In the genomic region with DNA sequence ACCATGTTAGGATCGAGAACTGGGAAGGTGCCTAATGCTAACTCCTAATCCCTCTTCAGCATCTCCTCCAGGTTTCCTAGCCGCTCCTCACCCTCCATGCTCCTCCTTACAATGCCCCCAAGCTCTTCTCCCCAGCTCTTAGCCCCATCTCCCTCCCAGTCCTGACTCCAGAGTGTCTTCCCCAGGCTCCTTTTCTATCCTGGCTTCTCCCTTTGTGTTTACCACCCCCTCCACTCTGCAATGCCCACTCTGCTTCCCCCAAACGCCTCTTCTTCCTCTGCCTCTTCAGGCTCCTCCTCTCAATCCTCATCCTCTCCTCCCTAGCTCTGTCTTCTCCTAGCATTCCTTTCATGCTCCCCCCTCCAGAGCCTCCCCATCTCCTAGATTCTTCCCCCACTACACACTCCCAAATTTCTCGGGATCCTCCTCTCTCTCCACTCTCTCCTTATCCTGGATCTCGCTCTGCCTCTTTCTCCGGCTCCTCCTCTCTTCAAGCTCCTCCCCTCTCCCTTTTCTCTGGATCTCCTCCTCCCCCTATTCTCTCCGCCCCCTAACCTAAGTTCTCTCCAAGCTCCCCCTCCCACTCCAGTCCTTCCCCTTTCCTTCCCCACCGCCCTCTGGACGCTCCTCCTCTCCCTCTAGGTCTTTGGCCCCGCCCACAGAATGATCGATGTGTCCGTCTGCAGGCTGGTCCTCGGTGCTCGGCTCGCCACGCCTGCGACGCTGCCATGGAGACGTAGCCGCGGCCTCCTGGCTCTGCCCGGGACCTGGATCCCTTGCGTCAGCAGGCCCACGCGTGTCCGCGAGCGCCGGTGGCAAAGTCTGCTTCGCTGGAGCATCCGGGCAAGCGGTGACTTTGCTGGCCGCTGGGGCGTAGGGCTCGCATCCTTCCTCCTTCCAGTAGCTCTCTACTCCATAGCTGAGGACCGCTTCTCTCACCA, we compare ENCODE assay signal across 7 mouse cellular contexts. TPM values are rescaled to one million over a fixed set of nuclear protein-coding genes. Genes with fewer than 3 reads are reported as not detected.
A peak's percentile ranks its signal among the peaks of the same experiment; 100 is the strongest.
DNase-seq lines count a peak whose midpoint lies in the region; ATAC-seq lines count a peak whose summit lies in the region.

A gene (plus strand): TSS at position 558 of the 941 bp plus-strand sequence.

- 3% methylated on average over 36 of the region's 36 CpGs for WGBS in embryonic facial prominence, embryonic 12.5 days
- 1% methylated on average over 36 of the region's 36 CpGs for WGBS in limb, embryonic 11.5 days
- under 1% methylated on average over 36 of the region's 36 CpGs for WGBS in midbrain, embryonic 14.5 days

- H3K4me1 ChIP-seq in embryonic facial prominence, embryonic 12.5 days: peaks cover 9% of the 10 kb centered on the region
- H3K4me1 ChIP-seq in limb, embryonic 11.5 days (ENCODE audit: control insufficient read depth, insufficient read depth, low read length): peaks cover 13% of the 10 kb centered on the region
- peaks cover 12% of the 10 kb centered on the region for H3K4me1 ChIP-seq in midbrain, embryonic 14.5 days (ENCODE audit: control insufficient read depth, insufficient read depth, low read length)

- H3K9me3 ChIP-seq in embryonic facial prominence, embryonic 12.5 days: no peaks in the 10 kb centered on the region
- H3K9me3 ChIP-seq in limb, embryonic 11.5 days (ENCODE audit: control insufficient read depth, low read length): no peaks in the 10 kb centered on the region
- no peaks in the 10 kb centered on the region for H3K9me3 ChIP-seq in midbrain, embryonic 14.5 days (ENCODE audit: control insufficient read depth, low read length)

- peak within 1 kb of the TSS; percentile 74 for H3K4me3 ChIP-seq in embryonic facial prominence, embryonic 12.5 days
- peak within 1 kb of the TSS; percentile 59 for H3K4me3 ChIP-seq in limb, embryonic 11.5 days (ENCODE audit: low read depth, low read length)
- peak within 1 kb of the TSS; percentile 61 for H3K4me3 ChIP-seq in midbrain, embryonic 14.5 days (replicated peaks; ENCODE audit: low read depth, low read length)

- peak; percentile 87 for ATAC-seq in embryonic facial prominence, embryonic 12.5 days (ENCODE audit: insufficient number of reproducible peaks, insufficient read depth, low FRiP score, low TSS enrichment)
- peak; percentile 83 for ATAC-seq in limb, embryonic 11.5 days (ENCODE audit: insufficient number of reproducible peaks, low FRiP score, low TSS enrichment, low read depth)
- ATAC-seq in midbrain, embryonic 14.5 days (ENCODE audit: low FRiP score, low TSS enrichment): peak; percentile 90

- peak; percentile 94 for DNase-seq in adrenal gland, postnatal 25 days
- peak; percentile 99 for DNase-seq in heart, adult 11 months
- peak; percentile 94 for DNase-seq in kidney, adult 18-20 months
- DNase-seq in limb, embryonic 11.5 days (ENCODE audit: low spot score): peak; percentile 99
- peak; percentile 99 for DNase-seq in midbrain, embryonic 14.5 days
- peak; percentile 66 to 70 for DNase-seq in spleen, adult 18-20 months

- no peaks in the 10 kb centered on the region for H3K27me3 ChIP-seq in embryonic facial prominence, embryonic 12.5 days
- no peaks in the 10 kb centered on the region for H3K27me3 ChIP-seq in limb, embryonic 11.5 days (ENCODE audit: control insufficient read depth, insufficient read depth, low read length)
- no peaks in the 10 kb centered on the region for H3K27me3 ChIP-seq in midbrain, embryonic 14.5 days (ENCODE audit: control insufficient read depth, insufficient read depth, low read length)

- peak within 1 kb of the TSS; percentile 81 for H3K4me2 ChIP-seq in embryonic facial prominence, embryonic 12.5 days (replicated peaks)
- H3K4me2 ChIP-seq in limb, embryonic 11.5 days (ENCODE audit: low read depth, severe bottlenecking): peak within 1 kb of the TSS; percentile 88
- H3K4me2 ChIP-seq in midbrain, embryonic 14.5 days (ENCODE audit: low read length): peak within 1 kb of the TSS; percentile 69

- H3K27ac ChIP-seq in embryonic facial prominence, embryonic 12.5 days: peak within 1 kb of the TSS; percentile 83
- H3K27ac ChIP-seq in limb, embryonic 11.5 days (replicated peaks; ENCODE audit: low read depth, low read length): 0 out of 2 replicates have a peak within 1 kb of the TSS, but pooled peaks have one; percentile 3
- H3K27ac ChIP-seq in midbrain, embryonic 14.5 days (replicated peaks; ENCODE audit: low read depth, low read length): peak within 1 kb of the TSS; percentile 75

- peaks cover 25% of the 10 kb centered on the region for H3K36me3 ChIP-seq in embryonic facial prominence, embryonic 12.5 days
- no peaks in the 10 kb centered on the region; the same call in 1 of the 2 replicates for H3K36me3 ChIP-seq in limb, embryonic 11.5 days (ENCODE audit: control insufficient read depth, insufficient read depth, low read length)
- peaks cover 27% of the 10 kb centered on the region for H3K36me3 ChIP-seq in midbrain, embryonic 14.5 days (ENCODE audit: control insufficient read depth, insufficient read depth, low read length)

- peak within 1 kb of the TSS; percentile 75 for H3K9ac ChIP-seq in embryonic facial prominence, embryonic 12.5 days
- peak within 1 kb of the TSS; percentile 77 for H3K9ac ChIP-seq in limb, embryonic 11.5 days (ENCODE audit: low read length)
- peak within 1 kb of the TSS; percentile 66 for H3K9ac ChIP-seq in midbrain, embryonic 14.5 days (replicated peaks; ENCODE audit: low read length)

RNA-seq across cellular contexts. Expression of the gene that starts here (rescaled TPM):
- 11.0 and 12.8 TPM in 2 replicates for total RNA-seq in adrenal gland, postnatal 25 days (2021)
- polyA plus RNA-seq in embryonic facial prominence, embryonic 12.5 days (2016; fragmentation: Nextera tagmentation; extraction: Ambion mirVana): 14.6 and 15.8 TPM in 2 replicates
- 9.8 and 10.1 TPM in 2 replicates for polyA plus RNA-seq in limb, embryonic 11.5 days (2014; fragmentation: Nextera tagmentation; extraction: Ambion mirVana)
- 37.8 and 45.1 TPM in 2 replicates for polyA plus RNA-seq in midbrain, embryonic 14.5 days (2014; fragmentation: Nextera tagmentation; extraction: Ambion mirVana)

Comparison
In these comparisons a context has a peak if more than half of its experiments do, and no peak if none do; other contexts are left out.
1. Peak in every context shown above with its lines: DNase-seq, ATAC-seq, H3K4me3 ChIP-seq and H3K27ac ChIP-seq.
2. H3K27ac ChIP-seq: peak in every context shown above with its lines; median percentile 83 in embryonic facial prominence, embryonic 12.5 days; 75 in midbrain, embryonic 14.5 days; 3 in limb, embryonic 11.5 days.